Mouse (Mus musculus) layer of hippocampus, postnatal 36 days (tissue): ENCODE measurements around the gene Tmem14a. TPM values are rescaled to one million over a fixed set of nuclear protein-coding genes. Genes with fewer than 3 reads are reported as not detected.
"Not testable (repeated sequence)": the region's sequence is repeated elsewhere in the genome, so short reads cannot be mapped to it uniquely, and the experiment has no call there.

ENCODE experiments used
- DNase-seq, 2 experiments: peaks; one replicate each; pipeline ENCODE4 v3.0.0; 2022
- total RNA-seq, 2 experiments: library from RNA; stranded (reverse); gene quantifications; 2 replicates each; pipeline ENCODE4 v1.2.3; 2021

Tmem14a gene
- total RNA-seq, 2 experiments from 2014 or later: 24.7 to 30.7 TPM

DNA sequence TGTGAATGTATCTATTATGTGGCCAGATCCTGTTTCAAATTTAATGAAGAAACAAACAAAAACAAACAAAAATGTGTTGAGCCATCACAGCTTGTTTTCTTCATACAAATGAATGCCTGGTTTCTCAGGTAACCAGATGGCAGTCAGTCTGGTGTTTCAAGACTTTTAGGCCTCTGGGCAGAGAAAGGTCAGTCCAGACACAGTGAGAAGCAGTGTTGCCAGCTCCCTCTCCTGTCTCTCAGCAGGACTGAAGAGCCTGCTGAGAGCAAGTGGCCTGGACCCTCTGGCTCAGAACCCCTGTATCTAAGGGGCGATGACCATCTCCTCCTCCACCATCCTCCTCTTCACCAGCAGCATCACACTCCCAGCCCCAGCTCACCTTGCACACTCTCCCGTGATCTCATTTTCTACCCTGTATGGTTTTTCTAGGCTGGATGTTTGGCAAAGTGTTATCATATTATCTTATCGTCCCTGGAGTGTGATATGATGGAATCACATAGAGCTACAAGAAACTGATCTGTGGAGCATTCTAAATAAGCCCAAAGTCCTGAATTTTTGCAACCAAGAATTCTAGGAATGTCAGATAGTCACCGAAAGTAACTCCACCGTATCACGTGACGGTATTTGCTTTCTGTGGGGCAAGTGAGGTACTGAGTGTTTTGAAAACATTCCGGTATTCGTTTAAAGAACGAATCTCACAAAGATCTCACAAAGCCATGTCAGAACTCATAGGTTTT lies 34.4 kb downstream of the Tmem14a start:
- DNase-seq: no peak

DNA sequence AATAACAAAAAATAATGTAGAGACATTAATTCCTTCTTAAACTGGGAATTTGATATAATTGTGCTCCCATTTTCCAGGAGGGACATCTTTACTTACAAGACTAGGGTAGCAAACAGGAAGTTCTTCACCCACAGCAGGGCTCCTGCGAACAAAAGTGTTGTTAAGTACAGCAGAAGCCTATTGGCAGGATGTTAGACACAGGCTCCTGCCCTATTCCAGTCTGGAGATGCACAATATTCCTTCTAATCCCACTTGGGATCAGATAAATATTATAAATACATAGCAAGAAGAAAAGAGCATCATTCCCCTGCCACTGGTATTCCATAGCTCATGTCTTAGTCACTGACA lies 34.9 kb downstream of the Tmem14a start:
- no peak for DNase-seq

DNA sequence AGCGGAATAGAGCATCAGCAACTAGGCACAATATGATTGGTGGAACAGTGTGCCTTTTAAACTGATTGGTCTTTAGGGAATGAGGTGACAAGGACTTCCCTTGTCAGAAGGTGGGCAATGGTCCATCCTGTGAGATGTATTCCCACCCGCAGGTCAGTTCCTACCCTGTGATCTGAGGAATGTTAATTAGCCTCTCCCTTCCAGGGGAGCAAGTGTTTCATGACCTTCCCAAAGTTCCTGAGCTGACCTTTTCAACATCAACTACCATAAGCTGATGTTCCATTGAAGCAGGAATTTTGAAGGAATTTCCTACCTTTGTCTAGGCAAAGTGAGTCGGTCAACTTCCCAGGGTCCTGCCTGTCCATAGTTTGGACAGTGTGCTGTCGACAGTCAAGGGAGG lies 35.5 kb downstream of the Tmem14a start:
- no peak for DNase-seq

DNA sequence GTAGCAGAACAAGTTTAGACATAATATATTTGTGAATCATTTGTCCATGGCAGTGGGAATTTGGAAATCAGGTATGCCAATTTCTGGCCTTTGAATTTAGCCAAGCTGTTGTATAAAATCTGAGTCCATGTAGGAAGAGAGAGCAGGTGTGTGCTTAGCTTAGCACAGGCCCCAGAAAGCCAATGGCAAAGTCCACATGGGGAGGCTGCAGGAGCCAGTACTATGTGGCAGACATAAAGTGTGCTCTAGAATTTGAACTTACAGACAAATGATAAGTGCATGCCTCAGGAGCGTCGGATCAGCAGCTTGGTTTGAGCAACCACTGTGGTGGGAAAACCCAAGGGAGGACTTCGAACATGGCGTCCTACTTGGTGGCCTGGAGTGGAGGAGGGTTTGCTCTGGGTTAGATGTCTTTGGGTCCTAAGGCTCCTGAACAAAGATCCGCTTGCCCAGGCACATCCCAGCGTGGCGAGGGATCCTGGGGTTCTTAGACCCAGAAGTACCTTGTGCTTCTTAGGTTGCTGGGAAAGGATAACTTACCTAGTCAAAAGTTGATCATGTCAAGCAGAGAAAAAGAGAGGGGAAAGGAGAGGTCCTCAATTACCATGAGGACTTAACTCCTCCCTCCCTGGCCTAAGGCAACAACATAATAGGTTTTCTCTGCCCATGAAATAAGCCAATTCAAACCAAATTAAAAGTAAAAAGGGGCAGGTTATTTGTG lies 37.4 kb downstream of the Tmem14a start:
- DNase-seq: no peak

DNA sequence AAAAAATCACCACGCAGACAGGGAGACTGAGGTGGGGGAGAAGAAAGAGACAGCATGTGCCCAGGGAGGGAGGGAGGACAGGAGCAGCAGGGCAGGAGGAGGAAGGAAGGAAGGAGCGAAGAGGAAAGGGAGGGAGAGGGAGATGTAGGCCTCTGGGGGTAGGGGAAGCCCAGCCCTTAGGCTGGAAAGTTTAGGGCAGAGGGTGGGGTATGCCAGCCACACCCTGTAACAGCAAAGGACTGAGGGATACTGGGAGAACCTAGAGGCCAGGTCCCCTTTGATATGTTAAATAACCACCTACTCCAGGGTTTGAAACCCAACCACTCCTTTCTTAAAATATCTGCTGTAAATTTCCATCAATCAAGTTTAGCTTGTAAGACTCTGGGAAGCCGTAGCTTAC lies 38.0 kb downstream of the Tmem14a start:
- DNase-seq: no peak

DNA sequence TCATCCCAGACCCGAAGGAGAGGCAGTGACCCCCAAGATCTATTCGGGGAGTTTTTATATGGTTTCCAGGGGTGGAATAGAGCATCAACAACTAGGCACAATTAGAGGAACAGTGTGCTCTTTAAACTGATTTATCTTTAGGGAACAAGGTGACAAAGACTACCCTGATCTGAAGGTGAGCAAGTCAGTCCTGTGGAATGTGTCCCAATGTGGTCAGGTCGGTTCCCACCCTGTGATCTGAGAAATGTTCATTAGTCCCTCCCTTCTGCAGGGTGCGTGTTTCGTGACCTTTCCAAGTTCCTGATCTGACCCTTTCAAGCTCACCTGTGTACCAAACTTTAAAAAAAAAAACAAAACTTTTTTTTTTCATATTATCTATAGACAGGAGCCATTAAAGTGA lies 38.5 kb downstream of the Tmem14a start:
- no peak for DNase-seq

DNA sequence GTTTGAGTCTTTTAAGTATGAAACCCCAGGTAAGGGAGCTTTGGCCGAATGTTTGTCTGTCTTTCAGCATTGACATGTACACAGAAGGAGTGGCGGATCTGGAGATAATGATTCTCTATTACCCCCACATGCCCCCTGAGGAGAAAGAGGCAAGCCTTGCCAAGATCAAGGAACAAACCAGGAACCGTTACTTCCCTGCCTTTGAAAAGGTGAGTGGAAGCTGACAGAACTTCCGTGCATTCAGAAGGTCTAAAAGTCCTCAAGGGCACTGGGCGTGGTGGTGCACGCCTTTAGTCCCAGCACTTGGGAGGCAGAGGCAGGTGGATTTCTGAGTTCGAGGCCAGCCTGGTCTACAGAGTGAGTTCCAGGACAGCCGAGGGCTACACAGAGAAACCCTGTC lies 41.6 kb downstream of the Tmem14a start:
- DNase-seq: not testable (repeated sequence)

DNA sequence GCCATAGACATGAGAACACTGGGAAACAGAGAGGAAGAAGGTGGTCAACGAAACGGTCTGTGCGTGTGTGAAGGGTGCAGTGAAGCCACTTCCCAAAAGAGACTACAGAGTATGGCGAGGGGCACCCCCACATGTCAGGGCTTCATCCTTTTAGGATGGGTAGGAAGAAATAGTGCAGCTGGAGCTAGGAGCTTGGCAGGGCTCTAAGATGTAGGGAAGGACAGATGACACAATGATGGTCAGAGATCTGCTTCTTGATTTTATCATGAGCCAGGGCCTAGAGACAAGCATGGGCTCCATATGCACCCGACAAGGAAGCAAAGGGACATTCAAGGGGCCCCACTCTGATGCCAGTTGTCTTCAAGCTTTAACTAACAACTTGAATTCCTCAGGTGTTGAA lies 44.0 kb downstream of the Tmem14a start:
- no peak for DNase-seq

DNA sequence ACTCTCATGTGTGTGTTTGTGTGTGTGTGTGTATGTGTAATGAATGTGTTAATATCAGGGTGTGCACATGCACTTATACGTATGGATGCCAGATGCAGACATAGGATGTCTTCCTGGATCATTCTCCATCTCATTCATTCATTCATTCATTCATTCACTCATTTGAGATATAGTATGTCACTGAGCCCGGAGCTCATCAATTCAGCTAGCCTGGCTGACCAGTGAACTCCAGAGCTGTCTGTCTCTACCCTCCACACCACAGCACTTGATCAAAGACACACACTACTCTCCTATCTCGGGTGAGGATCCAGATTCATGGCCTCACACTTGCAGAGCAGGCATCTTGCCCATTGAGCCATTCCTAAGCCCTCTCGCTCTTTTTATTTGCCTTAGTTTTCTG lies 45.6 kb downstream of the Tmem14a start:
- DNase-seq: no peak

DNA sequence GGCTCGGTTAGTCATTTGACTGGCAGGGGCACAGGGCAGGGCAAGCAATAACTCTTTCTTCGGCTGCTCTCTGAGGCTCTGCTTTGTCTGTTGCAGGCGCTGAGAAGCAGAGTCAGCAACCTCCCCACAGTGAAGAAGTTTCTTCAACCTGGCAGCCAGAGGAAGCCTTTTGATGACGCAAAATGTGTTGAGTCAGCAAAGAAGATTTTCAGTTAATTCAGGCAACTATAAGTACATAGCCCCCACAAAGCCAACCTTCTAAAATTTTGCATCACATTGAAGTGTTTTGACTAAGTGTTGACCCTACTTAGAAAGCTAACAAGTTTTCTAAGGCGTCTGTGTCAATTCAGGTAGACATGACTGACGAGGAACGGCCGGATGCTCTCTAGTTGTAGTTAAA lies 46.4 kb downstream of the Tmem14a start:
- DNase-seq: no peak

DNA sequence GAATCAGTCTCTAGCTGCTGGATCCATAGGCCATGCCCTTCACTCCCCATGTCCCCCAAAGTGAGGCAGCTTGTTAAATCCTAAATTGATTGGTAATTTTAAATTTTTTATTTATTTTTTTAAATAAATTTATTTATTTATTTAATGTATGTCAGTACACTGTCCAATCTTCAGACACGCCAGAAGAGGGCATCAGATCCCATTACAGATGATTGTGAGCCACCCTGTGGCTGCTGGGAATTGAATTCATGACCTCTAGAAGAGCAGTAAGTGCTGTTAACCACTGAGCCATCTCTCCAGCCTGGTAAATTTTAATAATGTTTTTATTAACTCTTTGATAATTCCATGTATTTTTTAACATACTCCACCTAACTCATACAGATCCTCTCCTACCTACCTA lies 48.4 kb downstream of the Tmem14a start:
- no peak for DNase-seq

DNA sequence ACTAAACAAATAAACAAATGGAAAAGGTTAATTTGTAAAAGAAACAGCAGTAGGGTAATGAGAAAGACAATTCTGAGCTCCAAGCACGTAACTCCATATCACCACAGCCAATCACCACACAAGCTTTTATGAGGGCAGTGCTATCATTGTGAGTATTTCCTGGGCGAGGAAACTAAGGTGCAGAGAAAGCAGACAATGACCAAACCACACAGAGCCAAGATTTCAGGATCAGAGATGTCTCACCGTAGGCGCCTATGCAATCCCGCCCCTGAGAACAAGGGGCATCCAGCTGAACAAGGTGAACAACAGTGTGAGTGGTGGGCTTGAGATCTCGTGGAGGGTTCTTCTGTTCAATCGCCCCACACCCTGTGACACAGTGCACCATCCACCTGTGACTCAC lies 49.1 kb downstream of the Tmem14a start:
- not testable (repeated sequence) for DNase-seq

DNA sequence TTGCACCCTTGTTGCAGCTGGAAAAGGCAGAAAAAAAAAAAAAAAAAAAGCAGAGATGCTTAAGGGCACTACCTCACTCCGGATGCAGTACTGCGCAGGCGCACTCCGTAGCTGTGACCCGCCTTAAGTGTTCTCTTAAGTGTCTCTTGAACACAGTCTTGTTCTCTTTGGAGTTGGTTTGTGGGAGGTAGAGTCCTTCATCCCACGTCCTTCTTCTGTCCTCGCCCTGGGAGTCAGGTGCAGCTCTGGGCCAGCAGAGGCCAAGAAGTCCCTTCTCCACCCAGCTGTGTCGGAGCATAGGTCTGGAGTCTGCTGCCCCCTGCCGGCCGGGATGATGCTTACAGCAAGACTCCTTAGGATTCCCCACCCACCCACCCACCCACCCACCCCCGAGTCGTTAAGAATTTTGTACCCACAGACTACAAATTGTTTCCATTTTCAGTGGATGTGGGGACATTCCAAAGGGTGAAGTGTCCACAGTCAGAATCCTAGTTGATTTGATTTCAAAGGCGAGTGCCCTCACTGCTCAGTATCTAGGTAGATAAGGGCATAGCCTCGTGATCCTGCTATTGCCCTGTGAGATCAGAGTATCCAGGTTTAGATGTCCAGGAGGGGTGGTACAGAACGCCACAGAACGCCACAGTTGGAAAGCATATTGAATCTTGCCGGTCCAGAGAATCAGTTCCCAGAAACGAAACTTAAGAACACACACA lies 53.1 kb downstream of the Tmem14a start:
- peak; percentile 61 to 73 for DNase-seq

DNA sequence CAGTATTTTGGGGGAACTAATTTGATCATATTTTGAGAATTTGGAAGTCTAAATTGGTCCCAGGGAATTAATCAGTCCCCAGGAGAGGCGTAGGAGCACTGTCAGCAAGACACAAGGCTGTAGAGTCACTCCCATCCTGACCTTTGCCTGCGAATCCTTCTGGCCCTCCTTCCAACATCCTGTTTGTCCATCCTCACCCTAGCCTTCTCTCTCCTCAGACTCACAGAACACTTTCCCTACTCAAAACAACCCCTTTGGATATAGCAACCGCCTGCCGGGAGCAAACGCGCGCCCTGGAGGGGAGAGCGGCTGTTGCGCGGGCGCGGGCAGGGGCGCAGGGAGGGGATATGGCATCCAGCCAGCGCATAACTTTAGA lies 53.7 kb downstream of the Tmem14a start:
- DNase-seq: peak; percentile 10 to 27

DNA sequence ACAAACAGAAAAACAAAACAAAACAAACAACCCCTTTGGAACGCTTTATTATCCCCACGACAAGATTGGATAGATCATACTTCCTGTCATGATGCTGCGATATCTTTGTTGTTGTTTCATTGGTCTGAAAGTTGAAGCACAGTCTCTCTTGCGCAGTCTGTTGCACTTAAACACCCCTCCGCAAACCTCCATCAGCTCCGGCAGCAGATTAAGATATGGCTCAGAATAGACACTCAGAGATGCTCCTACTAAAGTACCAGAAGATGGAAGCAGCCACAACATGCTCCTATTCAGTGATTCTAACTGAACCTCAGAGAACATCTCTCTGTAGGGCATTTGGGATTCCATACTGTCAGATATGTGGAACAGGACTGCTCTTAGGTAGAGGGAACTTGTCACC lies 54.7 kb downstream of the Tmem14a start:
- no peak for DNase-seq

DNA sequence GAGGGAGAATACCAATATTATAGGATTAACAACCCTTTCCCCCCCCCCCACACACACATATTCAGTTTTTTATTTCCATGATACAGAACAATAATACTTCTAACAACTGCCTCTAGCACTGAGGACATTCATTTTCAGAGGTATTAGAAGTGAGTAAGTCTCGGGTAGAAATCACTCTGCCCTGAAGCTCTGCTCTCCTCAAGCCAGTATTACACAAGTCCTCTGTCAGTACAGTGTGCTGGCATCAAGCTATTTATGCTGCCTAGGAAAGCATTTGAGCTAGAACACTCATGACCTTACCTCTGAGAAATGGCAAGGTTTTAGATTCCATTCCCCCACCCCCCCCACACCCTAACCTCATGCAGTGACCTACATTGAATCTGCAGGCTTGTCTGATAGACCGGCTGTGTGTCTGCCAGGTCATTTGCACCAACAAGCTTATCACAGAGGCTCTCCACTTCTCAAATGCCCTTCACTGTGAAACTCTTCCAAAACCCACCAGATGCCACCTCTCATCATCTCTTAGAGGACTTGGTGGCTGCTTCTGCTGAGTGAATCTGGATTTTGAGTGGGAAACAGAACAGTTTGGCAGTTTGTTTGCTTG lies 56.2 kb downstream of the Tmem14a start:
- DNase-seq: no peak

DNA sequence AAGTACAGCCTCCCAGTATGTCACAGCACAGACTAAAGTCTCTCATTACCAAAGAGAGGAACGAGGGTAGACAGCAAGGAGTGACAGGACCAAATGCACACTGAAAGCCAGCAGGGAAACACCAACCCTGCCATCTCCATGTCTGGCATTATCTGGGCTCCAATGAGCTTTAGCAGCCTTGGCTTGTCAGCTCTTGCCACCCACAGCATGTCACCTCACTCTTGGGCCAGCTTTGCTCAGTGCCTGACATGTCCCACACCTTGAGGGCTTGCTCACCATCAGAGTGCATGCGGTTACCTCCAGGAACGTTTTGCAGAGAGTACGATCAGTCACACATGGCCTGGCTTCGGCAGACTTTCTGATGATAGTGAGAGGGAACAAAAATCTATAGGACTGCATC lies 57.0 kb downstream of the Tmem14a start:
- DNase-seq: not testable (repeated sequence)

DNA sequence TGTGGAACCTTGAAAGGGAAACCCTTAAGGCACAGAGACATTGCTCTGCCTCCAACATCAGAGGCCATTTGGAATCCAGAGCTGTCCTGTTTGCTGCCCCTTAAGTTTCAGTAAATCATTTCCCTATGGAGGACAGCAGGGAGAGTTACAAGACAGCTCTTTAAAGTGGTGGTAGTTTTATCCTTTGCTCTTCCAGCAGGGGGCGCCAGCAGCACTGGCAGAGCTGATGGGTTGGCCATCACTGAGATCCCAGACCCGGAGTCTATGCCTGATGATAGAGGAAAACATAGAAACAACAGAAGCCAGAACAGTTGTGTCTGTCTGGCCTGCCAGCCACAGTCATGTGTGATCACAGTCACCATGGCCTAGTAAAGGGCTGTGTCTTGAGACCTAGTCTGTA lies 57.8 kb downstream of the Tmem14a start:
- DNase-seq: not testable (repeated sequence)

Other genes starting within 250 kb of the Tmem14a start
- 1 to 10 TPM in 1 of 2 experiments, under 1 TPM in 1; 0.94 to 1.2 TPM for gene Tram2, start 139.3 kb upstream of the Tmem14a start, total RNA-seq
- gene Gsta3, start 22.0 kb downstream of the Tmem14a start, total RNA-seq: 1 to 10 TPM; 1.2 to 1.8 TPM
- gene Khdc1a, start 131.1 kb downstream of the Tmem14a start, total RNA-seq: not detected
- not detected for gene Khdc1c, start 149.8 kb downstream of the Tmem14a start, total RNA-seq
- gene Khdc1b, start 165.0 kb downstream of the Tmem14a start, total RNA-seq: not detected